Comparison of ENCODE assay signal across 16 mouse cellular contexts in genomic region chr11:68997080-68997479, GRCm38 (mm10). TPM values are rescaled to one million over a fixed set of nuclear protein-coding genes. Genes with fewer than 3 reads are reported as not detected.
"Had no signal": no experiment of that assay in that cellular context is flagged by ENCODE, and none has a peak within 500 bp of the region (broad histone marks: within the 10 kb centered on the region; RNA-seq: fewer than 3 reads in every experiment).

No protein-coding gene starts in this region.

- H3K4me3 ChIP-seq: neural tube, embryonic 15.5 days; stomach, embryonic 15.5 days had no signal

- H3K9ac ChIP-seq: neural tube, embryonic 15.5 days; stomach, embryonic 15.5 days had no signal

- H3K4me1 ChIP-seq: neural tube, embryonic 15.5 days; stomach, embryonic 15.5 days had no signal

- H3K9me3 ChIP-seq: neural tube, embryonic 15.5 days; stomach, embryonic 15.5 days had no signal

- H3K4me2 ChIP-seq: neural tube, embryonic 15.5 days; stomach, embryonic 15.5 days had no signal

- DNase-seq: retina, postnatal 1 day; right cerebral cortex, adult 18-20 months; right cerebral cortex, postnatal 14 days; right cerebral cortex, postnatal 25 days; right cerebral cortex, postnatal 4 days; spleen, adult 18-20 months; thymus, adult 18-20 months; thymus, adult 2 months; thymus, postnatal 14 days; thymus, postnatal 25 days; thymus, postnatal 36 days; thymus, postnatal 4 days had no signal

- H3K27me3 ChIP-seq: neural tube, embryonic 15.5 days; stomach, embryonic 15.5 days had no signal

- H3K27ac ChIP-seq: neural tube, embryonic 15.5 days; stomach, embryonic 15.5 days; stomach, postnatal 0 days had no signal

RNA-seq across cellular contexts. Expression of gene Arhgef15, which starts 39.8 kb away (rescaled TPM):
- total RNA-seq: neutrophil, adult 5-6 weeks had no signal
